Mouse (Mus musculus): Measurements from ENCODE around the gene Chtop. TPM values are rescaled to one million over a fixed set of nuclear protein-coding genes. Genes with fewer than 3 reads are reported as not detected.

The Chtop gene
- total and polyA plus RNA-seq, 2 experiments from 2014 or later: 85.1 to 117 TPM

DNA sequence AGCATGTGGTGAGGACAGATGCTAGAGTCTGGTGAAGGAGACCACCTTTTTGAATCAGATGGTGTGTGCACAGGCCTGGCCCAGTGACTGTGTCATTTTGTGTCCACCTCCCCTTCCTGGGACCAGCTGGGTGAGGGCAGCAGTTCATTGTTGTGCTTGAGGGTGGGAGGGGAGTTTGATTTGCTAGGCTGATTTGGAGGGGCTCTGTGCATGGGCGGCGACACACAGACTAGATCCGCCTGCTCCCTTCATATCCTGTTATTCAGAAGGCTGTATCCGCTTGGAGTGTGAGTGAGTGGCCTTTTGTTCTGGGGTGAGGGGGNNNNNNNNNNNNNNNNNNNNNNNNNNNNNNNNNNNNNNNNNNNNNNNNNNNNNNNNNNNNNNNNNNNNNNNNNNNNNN, 31.6 kb upstream of the Chtop start:
- H3K27ac ChIP-seq (ENCODE audit: low read depth): peak overlapping the region; percentile 73
- peak; percentile 33 for DNase-seq (ENCODE audit: low spot score)
- peak overlapping the region; percentile 28 for H3K4me3 ChIP-seq (ENCODE audit: low read depth, low read length)
- H3K9me3 ChIP-seq (replicated peaks; ENCODE audit: control insufficient read depth, low read length): no peaks in the 10 kb centered on the region
- no peak for TF ChIP-seq CTCF (IDR thresholded peaks at IDR 0.05; ENCODE audit: low read depth)
- 0 out of 2 replicates have a peak, but pooled peaks have one; percentile 19 for TF ChIP-seq EP300 (IDR thresholded peaks at IDR 0.05; ENCODE audit: low read depth)
- no peaks in the 10 kb centered on the region for H3K27me3 ChIP-seq (ENCODE audit: control insufficient read depth, insufficient read depth, low read length)
- peak overlapping the region; percentile 48 for H3K4me2 ChIP-seq (ENCODE audit: low read depth, low read length)
- 0 out of 2 replicates have a peak, but pooled peaks cover 4% of the 10 kb centered on the region for H3K4me1 ChIP-seq (ENCODE audit: control insufficient read depth, insufficient read depth)
- peak overlapping the region; percentile 51; the same call in 1 of the 2 replicates for H3K9ac ChIP-seq (replicated peaks; ENCODE audit: low read depth, low read length)
- WGBS: 51% methylated on average over 4 of the region's 4 CpGs
- no peaks in the 10 kb centered on the region for H3K36me3 ChIP-seq (replicated peaks; ENCODE audit: control insufficient read depth, insufficient read depth, low read length)
- ATAC-seq (ENCODE audit: insufficient read depth, low read depth): peak; percentile 74

DNA sequence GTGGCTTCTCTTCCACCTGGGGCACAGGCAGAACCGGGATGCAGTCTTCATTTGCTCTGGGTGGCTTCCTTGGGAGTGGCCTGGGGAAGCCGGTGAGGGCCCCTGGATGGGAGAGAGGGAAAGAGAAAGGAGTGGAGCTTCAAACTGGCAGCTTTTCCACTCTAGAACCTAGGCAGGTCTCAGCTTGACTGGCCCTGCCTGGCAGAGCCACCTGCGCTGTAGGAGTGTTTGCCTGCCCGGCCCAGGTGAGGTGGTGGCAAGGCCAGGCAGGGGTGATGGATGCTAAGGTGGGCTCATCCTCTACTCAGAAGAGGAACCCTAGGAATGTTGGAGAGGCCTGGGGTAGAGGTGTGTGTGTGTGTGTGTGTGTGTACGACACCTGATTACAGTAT, 28.6 kb upstream of the Chtop start:
- WGBS: 72% methylated on average over 5 of the region's 5 CpGs
- Histone ChIP-seq H3K36me3 (replicated peaks; ENCODE audit: control insufficient read depth, insufficient read depth, low read length) (no peaks in the 10 kb centered on the region), H3K9ac (replicated peaks; ENCODE audit: low read depth, low read length) (peak overlapping the region; percentile 42), H3K9me3 (replicated peaks; ENCODE audit: control insufficient read depth, low read length) (no peaks in the 10 kb centered on the region), H3K4me3 (ENCODE audit: low read depth, low read length) (peak overlapping the region; percentile 33), H3K4me2 (ENCODE audit: low read depth, low read length) (peak overlapping the region; percentile 51), H3K27me3 (ENCODE audit: control insufficient read depth, insufficient read depth, low read length) (no peaks in the 10 kb centered on the region), H3K4me1 (ENCODE audit: control insufficient read depth, insufficient read depth) (0 out of 2 replicates have a peak, but pooled peaks cover 4% of the 10 kb centered on the region), H3K27ac (ENCODE audit: low read depth) (peak overlapping the region; percentile 50; the same call in 1 of the 2 replicates)
- TF ChIP-seq CTCF (IDR thresholded peaks at IDR 0.05; ENCODE audit: low read depth): no peak
- no peak for TF ChIP-seq EP300 (IDR thresholded peaks at IDR 0.05; ENCODE audit: low read depth)
- no peak for DNase-seq (ENCODE audit: low spot score)
- ATAC-seq (ENCODE audit: insufficient read depth, low read depth): no peak

DNA sequence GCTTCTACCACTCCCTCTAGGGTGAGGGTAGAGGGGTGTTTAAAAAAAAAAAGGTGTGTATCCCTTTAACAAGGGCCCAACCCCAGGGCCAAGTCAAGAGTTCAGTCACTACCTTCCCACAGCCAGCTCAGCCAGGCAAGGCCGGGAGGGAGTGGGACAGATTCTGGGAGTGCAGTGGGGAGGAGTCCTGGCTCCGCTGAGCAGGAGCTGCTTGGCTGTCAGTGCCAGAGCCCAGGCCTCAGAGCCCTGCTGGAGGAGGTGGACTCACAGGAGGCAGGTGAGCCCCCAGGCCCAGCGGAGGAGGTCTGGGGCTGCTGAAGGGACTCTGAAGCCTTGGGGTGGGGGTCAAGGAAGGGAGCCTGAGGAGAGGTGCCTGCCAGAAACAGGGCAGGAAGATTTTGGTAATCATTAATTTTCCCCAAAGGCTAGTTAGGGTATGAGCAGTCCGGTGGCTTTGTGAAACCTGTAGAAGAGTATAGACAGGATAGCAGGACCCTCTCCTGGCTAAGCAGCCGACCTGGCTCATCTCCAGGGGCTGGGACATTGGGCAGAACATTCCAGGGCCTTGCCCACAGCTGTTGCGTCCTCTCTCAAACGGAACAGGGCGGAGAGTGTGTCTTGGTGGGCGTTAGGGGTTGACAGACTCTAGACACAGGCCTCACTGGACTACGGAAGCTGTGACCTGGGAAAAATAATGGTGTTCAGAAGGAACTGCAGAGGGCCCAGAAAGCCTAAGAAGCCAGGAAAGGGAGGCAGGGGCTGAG, 28.0 kb upstream of the Chtop start, which contains the start of gene S100a16:
S100a16 (plus strand) TSS at position 114 of the 764 bp plus-strand sequence.
- Histone ChIP-seq H3K4me2 (ENCODE audit: low read depth, low read length) (peak within 1 kb of the TSS; percentile 51), H3K4me3 (ENCODE audit: low read depth, low read length) (peak within 1 kb of the TSS; percentile 33), H3K36me3 (replicated peaks; ENCODE audit: control insufficient read depth, insufficient read depth, low read length) (no peaks in the 10 kb centered on the region), H3K27ac (ENCODE audit: low read depth) (peak within 1 kb of the TSS; percentile 50; the same call in 1 of the 2 replicates), H3K9me3 (replicated peaks; ENCODE audit: control insufficient read depth, low read length) (no peaks in the 10 kb centered on the region), H3K9ac (replicated peaks; ENCODE audit: low read depth, low read length) (peak within 1 kb of the TSS; percentile 42), H3K4me1 (ENCODE audit: control insufficient read depth, insufficient read depth) (0 out of 2 replicates have a peak, but pooled peaks cover 4% of the 10 kb centered on the region), H3K27me3 (ENCODE audit: control insufficient read depth, insufficient read depth, low read length) (no peaks in the 10 kb centered on the region)
- peak; percentile 85 for ATAC-seq (ENCODE audit: insufficient read depth, low read depth)
- TF ChIP-seq EP300 (IDR thresholded peaks at IDR 0.05; ENCODE audit: low read depth): no peak
- no peak for TF ChIP-seq CTCF (IDR thresholded peaks at IDR 0.05; ENCODE audit: low read depth)
- peak; percentile 66 for DNase-seq (ENCODE audit: low spot score)
- WGBS: 43% methylated on average over 10 of the region's 10 CpGs

DNA sequence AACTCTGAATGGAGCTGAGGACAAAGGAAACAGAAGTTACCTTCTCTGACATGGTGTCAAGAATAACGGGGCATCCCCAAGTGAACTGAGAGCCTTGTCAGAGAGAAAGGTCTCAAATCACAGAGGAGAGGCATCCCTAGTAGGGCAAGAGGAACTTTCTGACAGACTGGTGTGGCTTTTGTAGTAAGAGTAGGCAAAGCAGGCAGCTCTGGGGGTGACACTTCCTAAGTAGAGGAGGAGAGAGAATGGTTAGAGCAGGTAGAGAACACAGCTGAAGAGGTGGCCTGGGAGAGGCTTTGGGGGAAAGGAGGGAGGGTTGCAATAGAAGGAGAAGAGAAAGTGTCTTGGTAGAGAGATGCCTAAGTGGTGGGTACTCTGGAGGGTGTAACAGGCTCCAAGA, 26.1 kb upstream of the Chtop start:
- ATAC-seq (ENCODE audit: insufficient read depth, low read depth) (no peak), DNase-seq (ENCODE audit: low spot score) (no peak)
- H3K9me3 ChIP-seq (replicated peaks; ENCODE audit: control insufficient read depth, low read length): no peaks in the 10 kb centered on the region
- H3K9ac ChIP-seq (replicated peaks; ENCODE audit: low read depth, low read length): no peak overlapping the region
- 0 out of 2 replicates have a peak, but pooled peaks cover 4% of the 10 kb centered on the region for H3K4me1 ChIP-seq (ENCODE audit: control insufficient read depth, insufficient read depth)
- WGBS: 68% methylated on average over 1 of the region's 1 CpGs
- TF ChIP-seq EP300 (IDR thresholded peaks at IDR 0.05; ENCODE audit: low read depth): no peak
- TF ChIP-seq CTCF (IDR thresholded peaks at IDR 0.05; ENCODE audit: low read depth): no peak
- H3K4me2 ChIP-seq (ENCODE audit: low read depth, low read length): no peak overlapping the region
- no peaks in the 10 kb centered on the region for H3K36me3 ChIP-seq (replicated peaks; ENCODE audit: control insufficient read depth, insufficient read depth, low read length)
- no peaks in the 10 kb centered on the region for H3K27me3 ChIP-seq (ENCODE audit: control insufficient read depth, insufficient read depth, low read length)
- no peak overlapping the region for H3K27ac ChIP-seq (ENCODE audit: low read depth)
- H3K4me3 ChIP-seq (ENCODE audit: low read depth, low read length): no peak overlapping the region

DNA sequence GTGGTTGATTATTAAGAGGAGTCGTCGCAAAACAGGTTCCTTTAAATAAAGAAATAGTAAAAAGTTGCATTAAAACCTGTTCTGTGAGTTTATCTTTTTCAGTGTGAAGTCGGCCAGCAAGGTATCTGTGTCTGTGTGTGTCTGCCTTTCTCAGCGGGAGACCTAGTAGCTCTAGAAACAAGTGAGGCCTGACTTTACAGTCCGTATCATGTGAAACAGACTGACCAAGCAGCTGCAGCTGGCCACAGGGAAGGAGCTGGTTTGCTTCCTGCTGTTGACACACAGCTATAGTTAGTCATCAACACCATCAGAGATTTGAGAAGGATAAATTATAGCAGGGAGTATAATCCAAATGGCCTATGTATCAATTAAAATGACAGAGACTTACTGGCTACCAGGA, 22.4 kb upstream of the Chtop start:
- DNase-seq (ENCODE audit: low spot score) (no peak), ATAC-seq (ENCODE audit: insufficient read depth, low read depth) (no peak)
- no peak overlapping the region for H3K27ac ChIP-seq (ENCODE audit: low read depth)
- H3K4me2 ChIP-seq (ENCODE audit: low read depth, low read length): no peak overlapping the region
- H3K9me3 ChIP-seq (replicated peaks; ENCODE audit: control insufficient read depth, low read length): no peaks in the 10 kb centered on the region
- TF ChIP-seq CTCF (IDR thresholded peaks at IDR 0.05; ENCODE audit: low read depth): no peak
- no peak for TF ChIP-seq EP300 (IDR thresholded peaks at IDR 0.05; ENCODE audit: low read depth)
- no peaks in the 10 kb centered on the region for H3K27me3 ChIP-seq (ENCODE audit: control insufficient read depth, insufficient read depth, low read length)
- H3K4me1 ChIP-seq (ENCODE audit: control insufficient read depth, insufficient read depth): no peaks in the 10 kb centered on the region
- no peak overlapping the region for H3K9ac ChIP-seq (replicated peaks; ENCODE audit: low read depth, low read length)
- no peak overlapping the region for H3K4me3 ChIP-seq (ENCODE audit: low read depth, low read length)
- no peaks in the 10 kb centered on the region for H3K36me3 ChIP-seq (replicated peaks; ENCODE audit: control insufficient read depth, insufficient read depth, low read length)
- 66% methylated on average over 5 of the region's 5 CpGs for WGBS
